Mouse (Mus musculus): ENCODE measurements around the gene Bbs9. TPM values are rescaled to one million over a fixed set of nuclear protein-coding genes. Genes with fewer than 3 reads are reported as not detected.

The Bbs9 gene
- polyA plus RNA-seq, 1 experiment from 2014 or later = 8.2 TPM

GRCm38 (mm10) chr9:22613271-22613824, 137.8 kb downstream of the Bbs9 start:
- no peak overlapping the region for H3K9ac ChIP-seq (ENCODE audit: low read depth, low read length)
- 85% methylated on average over 6 of the region's 6 CpGs for WGBS (ENCODE audit: insufficient replicate concordance)
- H3K27me3 ChIP-seq (ENCODE audit: control insufficient read depth, insufficient read depth, low read length) = no peaks in the 10 kb centered on the region
- H3K4me1 ChIP-seq (ENCODE audit: control insufficient read depth, insufficient read depth, low read length) = no peaks in the 10 kb centered on the region
- H3K36me3 ChIP-seq (ENCODE audit: control insufficient read depth, insufficient read depth, low read length) = no peaks in the 10 kb centered on the region
- ATAC-seq (replicated peaks; ENCODE audit: insufficient number of reproducible peaks, low FRiP score, low TSS enrichment) = no peak
- no peak overlapping the region for H3K4me3 ChIP-seq (ENCODE audit: low read depth, low read length)
- no peak overlapping the region for H3K4me2 ChIP-seq
- 0 out of 2 replicates have a peak, but pooled peaks cover 3% of the 10 kb centered on the region for H3K9me3 ChIP-seq (replicated peaks; ENCODE audit: control insufficient read depth, low read length)
- H3K27ac ChIP-seq (ENCODE audit: low read depth, low read length) = no peak overlapping the region

- Histone ChIP-seq H3K27ac (ENCODE audit: low read depth, low read length) (no peak overlapping the region), H3K27me3 (ENCODE audit: control insufficient read depth, insufficient read depth, low read length) (no peaks in the 10 kb centered on the region), H3K4me1 (ENCODE audit: control insufficient read depth, insufficient read depth, low read length) (no peaks in the 10 kb centered on the region), H3K9me3 (replicated peaks; ENCODE audit: control insufficient read depth, low read length) (0 out of 2 replicates have a peak, but pooled peaks cover 3% of the 10 kb centered on the region), H3K9ac (ENCODE audit: low read depth, low read length) (no peak overlapping the region), H3K4me3 (ENCODE audit: low read depth, low read length) (no peak overlapping the region), H3K36me3 (ENCODE audit: control insufficient read depth, insufficient read depth, low read length) (no peaks in the 10 kb centered on the region), H3K4me2 (no peak overlapping the region)
- 78% methylated on average over 1 of the region's 1 CpGs for WGBS (ENCODE audit: insufficient replicate concordance)
- no peak for ATAC-seq (replicated peaks; ENCODE audit: insufficient number of reproducible peaks, low FRiP score, low TSS enrichment)
Observed at GRCm38 (mm10) chr9:22619245-22619644, 143.7 kb downstream of the Bbs9 start.

- H3K27me3 ChIP-seq (ENCODE audit: control insufficient read depth, insufficient read depth, low read length) = no peaks in the 10 kb centered on the region
- 52% methylated on average over 9 of the region's 9 CpGs for WGBS (ENCODE audit: insufficient replicate concordance)
Observed at GRCm38 (mm10) chr9:22624966-22625365, 149.5 kb downstream of the Bbs9 start.

GRCm38 (mm10) chr9:22626014-22626413, 150.5 kb downstream of the Bbs9 start:
- Histone ChIP-seq H3K4me3 (ENCODE audit: low read depth, low read length) (no peak overlapping the region), H3K9me3 (replicated peaks; ENCODE audit: control insufficient read depth, low read length) (no peaks in the 10 kb centered on the region), H3K9ac (ENCODE audit: low read depth, low read length) (no peak overlapping the region), H3K27me3 (ENCODE audit: control insufficient read depth, insufficient read depth, low read length) (no peaks in the 10 kb centered on the region), H3K4me1 (ENCODE audit: control insufficient read depth, insufficient read depth, low read length) (no peaks in the 10 kb centered on the region), H3K36me3 (ENCODE audit: control insufficient read depth, insufficient read depth, low read length) (no peaks in the 10 kb centered on the region), H3K4me2 (no peak overlapping the region), H3K27ac (ENCODE audit: low read depth, low read length) (no peak overlapping the region)
- 69% methylated on average over 3 of the region's 3 CpGs for WGBS (ENCODE audit: insufficient replicate concordance)
- no peak for ATAC-seq (replicated peaks; ENCODE audit: insufficient number of reproducible peaks, low FRiP score, low TSS enrichment)

More at GRCm38 (mm10) chr9:22624966-22625365, 149.5 kb downstream of the Bbs9 start:
- no peaks in the 10 kb centered on the region for H3K36me3 ChIP-seq (ENCODE audit: control insufficient read depth, insufficient read depth, low read length)
- H3K4me3 ChIP-seq (ENCODE audit: low read depth, low read length) = no peak overlapping the region
- no peak for ATAC-seq (replicated peaks; ENCODE audit: insufficient number of reproducible peaks, low FRiP score, low TSS enrichment)
- H3K9me3 ChIP-seq (replicated peaks; ENCODE audit: control insufficient read depth, low read length) = no peaks in the 10 kb centered on the region
- no peak overlapping the region for H3K27ac ChIP-seq (ENCODE audit: low read depth, low read length)
- no peak overlapping the region for H3K4me2 ChIP-seq
- H3K4me1 ChIP-seq (ENCODE audit: control insufficient read depth, insufficient read depth, low read length) = no peaks in the 10 kb centered on the region
- H3K9ac ChIP-seq (ENCODE audit: low read depth, low read length) = no peak overlapping the region

- Histone ChIP-seq H3K36me3 (ENCODE audit: control insufficient read depth, insufficient read depth, low read length) (no peaks in the 10 kb centered on the region), H3K27ac (ENCODE audit: low read depth, low read length) (no peak overlapping the region), H3K4me1 (ENCODE audit: control insufficient read depth, insufficient read depth, low read length) (no peaks in the 10 kb centered on the region), H3K4me3 (ENCODE audit: low read depth, low read length) (no peak overlapping the region), H3K9ac (ENCODE audit: low read depth, low read length) (no peak overlapping the region), H3K27me3 (ENCODE audit: control insufficient read depth, insufficient read depth, low read length) (no peaks in the 10 kb centered on the region), H3K9me3 (replicated peaks; ENCODE audit: control insufficient read depth, low read length) (no peaks in the 10 kb centered on the region), H3K4me2 (no peak overlapping the region)
- ATAC-seq (replicated peaks; ENCODE audit: insufficient number of reproducible peaks, low FRiP score, low TSS enrichment) = no peak
- WGBS (ENCODE audit: insufficient replicate concordance) = 69% methylated on average over 3 of the region's 3 CpGs
Observed at GRCm38 (mm10) chr9:22627912-22628311, 152.4 kb downstream of the Bbs9 start.

- no peak overlapping the region for H3K9ac ChIP-seq (ENCODE audit: low read depth, low read length)
- H3K9me3 ChIP-seq (replicated peaks; ENCODE audit: control insufficient read depth, low read length) = no peaks in the 10 kb centered on the region
- no peaks in the 10 kb centered on the region for H3K4me1 ChIP-seq (ENCODE audit: control insufficient read depth, insufficient read depth, low read length)
- H3K36me3 ChIP-seq (ENCODE audit: control insufficient read depth, insufficient read depth, low read length) = no peaks in the 10 kb centered on the region
- peak; percentile 67; the same call in 1 of the 2 replicates for ATAC-seq (replicated peaks; ENCODE audit: insufficient number of reproducible peaks, low FRiP score, low TSS enrichment)
- WGBS (ENCODE audit: insufficient replicate concordance) = 67% methylated on average over 9 of the region's 9 CpGs
- H3K27me3 ChIP-seq (ENCODE audit: control insufficient read depth, insufficient read depth, low read length) = no peaks in the 10 kb centered on the region
- no peak overlapping the region for H3K4me3 ChIP-seq (ENCODE audit: low read depth, low read length)
- H3K4me2 ChIP-seq = no peak overlapping the region
- no peak overlapping the region for H3K27ac ChIP-seq (ENCODE audit: low read depth, low read length)
Observed at GRCm38 (mm10) chr9:22632800-22633485, 157.4 kb downstream of the Bbs9 start.

- Histone ChIP-seq H3K4me3 (ENCODE audit: low read depth, low read length) (no peak overlapping the region), H3K4me1 (ENCODE audit: control insufficient read depth, insufficient read depth, low read length) (peaks cover 6% of the 10 kb centered on the region; the same call in 1 of the 2 replicates), H3K27ac (ENCODE audit: low read depth, low read length) (no peak overlapping the region), H3K9ac (ENCODE audit: low read depth, low read length) (no peak overlapping the region), H3K9me3 (replicated peaks; ENCODE audit: control insufficient read depth, low read length) (no peaks in the 10 kb centered on the region), H3K4me2 (no peak overlapping the region), H3K36me3 (ENCODE audit: control insufficient read depth, insufficient read depth, low read length) (no peaks in the 10 kb centered on the region), H3K27me3 (ENCODE audit: control insufficient read depth, insufficient read depth, low read length) (no peaks in the 10 kb centered on the region)
- WGBS (ENCODE audit: insufficient replicate concordance) = 82% methylated on average over 5 of the region's 5 CpGs
- ATAC-seq (replicated peaks; ENCODE audit: insufficient number of reproducible peaks, low FRiP score, low TSS enrichment) = no peak
Observed at GRCm38 (mm10) chr9:22638502-22638901, 163.0 kb downstream of the Bbs9 start.

- Histone ChIP-seq H3K27me3 (ENCODE audit: control insufficient read depth, insufficient read depth, low read length) (no peaks in the 10 kb centered on the region), H3K4me1 (ENCODE audit: control insufficient read depth, insufficient read depth, low read length) (peaks cover 6% of the 10 kb centered on the region; the same call in 1 of the 2 replicates), H3K27ac (ENCODE audit: low read depth, low read length) (no peak overlapping the region), H3K36me3 (ENCODE audit: control insufficient read depth, insufficient read depth, low read length) (no peaks in the 10 kb centered on the region), H3K4me3 (ENCODE audit: low read depth, low read length) (no peak overlapping the region), H3K9ac (ENCODE audit: low read depth, low read length) (no peak overlapping the region), H3K4me2 (no peak overlapping the region), H3K9me3 (replicated peaks; ENCODE audit: control insufficient read depth, low read length) (no peaks in the 10 kb centered on the region)
- ATAC-seq (replicated peaks; ENCODE audit: insufficient number of reproducible peaks, low FRiP score, low TSS enrichment) = no peak
- 51% methylated on average over 13 of the region's 13 CpGs for WGBS (ENCODE audit: insufficient replicate concordance)
Observed at GRCm38 (mm10) chr9:22640683-22641431, 165.3 kb downstream of the Bbs9 start.
